Mouse (Mus musculus): ENCODE measurements around the gene Ddx27. TPM values are rescaled to one million over a fixed set of nuclear protein-coding genes. Genes with fewer than 3 reads are reported as not detected.

Gene Ddx27
- polyA plus RNA-seq, 1 experiment from 2014 or later = 48.0 TPM

DNA sequence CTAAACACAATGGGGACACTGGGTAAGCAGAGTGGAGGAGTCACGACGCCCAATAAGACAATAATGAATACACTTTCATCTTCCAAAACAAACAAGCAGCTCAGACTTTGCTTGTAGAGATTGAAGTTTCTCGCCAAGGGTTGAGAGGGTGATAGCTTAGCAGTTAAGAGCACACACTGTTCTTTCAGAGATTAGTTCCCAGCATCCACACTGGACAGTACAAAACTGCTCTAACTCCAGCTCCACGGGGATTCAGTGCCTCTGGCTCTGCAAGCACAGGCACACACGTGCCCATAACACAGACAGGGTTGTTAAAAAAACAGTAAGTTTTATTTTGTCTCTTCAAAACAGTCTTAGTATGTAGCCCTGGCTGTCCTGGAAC lies 41.9 kb downstream of the Ddx27 start:
- ATAC-seq (ENCODE audit: insufficient read depth, low FRiP score, low TSS enrichment) (no peak), DNase-seq (ENCODE audit: low spot score) (no peak)
- peaks cover 9% of the 10 kb centered on the region for H3K4me1 ChIP-seq (ENCODE audit: control insufficient read depth, insufficient read depth, low read length)
- no peaks in the 10 kb centered on the region for H3K9me3 ChIP-seq (ENCODE audit: control insufficient read depth, low read length)
- H3K4me3 ChIP-seq (ENCODE audit: low read depth, low read length) = no peak overlapping the region
- peaks cover 9% of the 10 kb centered on the region for H3K36me3 ChIP-seq (ENCODE audit: control insufficient read depth, insufficient read depth, low read length)
- no peaks in the 10 kb centered on the region for H3K27me3 ChIP-seq (ENCODE audit: control insufficient read depth, insufficient read depth, low read length)
- no peak overlapping the region for H3K9ac ChIP-seq (ENCODE audit: low read length)
- no peak overlapping the region for H3K4me2 ChIP-seq (ENCODE audit: low read depth)
- 87% methylated on average over 5 of the region's 5 CpGs for WGBS
- no peak overlapping the region for H3K27ac ChIP-seq (ENCODE audit: low read depth, low read length)

DNA sequence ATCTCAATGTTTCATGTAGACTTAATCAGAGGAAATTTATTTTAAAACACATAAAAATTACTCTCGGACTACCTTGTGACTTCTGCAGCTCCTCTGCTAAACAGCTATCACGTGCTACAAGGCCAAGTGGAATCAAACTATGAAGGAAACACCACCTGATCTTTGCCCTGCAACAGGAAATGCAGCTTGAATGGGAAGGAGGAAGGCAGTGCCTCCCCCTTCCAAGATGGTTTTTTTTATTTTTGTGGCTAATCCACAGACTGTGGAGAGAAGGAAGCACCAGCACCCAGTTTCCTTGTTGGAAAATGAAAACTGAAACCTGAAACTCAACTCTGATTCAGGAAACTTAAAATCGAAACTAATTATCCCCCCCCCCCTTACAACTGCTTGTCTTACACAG lies 43.2 kb downstream of the Ddx27 start:
- whole genome bisulfite sequencing = 72% methylated on average over 3 of the region's 3 CpGs
- ATAC-seq (ENCODE audit: insufficient read depth, low FRiP score, low TSS enrichment) (no peak), DNase-seq (ENCODE audit: low spot score) (no peak)
- peaks cover 9% of the 10 kb centered on the region for H3K4me1 ChIP-seq (ENCODE audit: control insufficient read depth, insufficient read depth, low read length)
- no peak overlapping the region for H3K4me2 ChIP-seq (ENCODE audit: low read depth)
- H3K9me3 ChIP-seq (ENCODE audit: control insufficient read depth, low read length) = no peaks in the 10 kb centered on the region
- H3K4me3 ChIP-seq (ENCODE audit: low read depth, low read length) = no peak overlapping the region
- H3K9ac ChIP-seq (ENCODE audit: low read length) = no peak overlapping the region
- no peak overlapping the region for H3K27ac ChIP-seq (ENCODE audit: low read depth, low read length)
- H3K27me3 ChIP-seq (ENCODE audit: control insufficient read depth, insufficient read depth, low read length) = no peaks in the 10 kb centered on the region
- peaks cover 9% of the 10 kb centered on the region for H3K36me3 ChIP-seq (ENCODE audit: control insufficient read depth, insufficient read depth, low read length)

GRCm38 (mm10) chr2:167058814-167059387 lies 43.9 kb downstream of the Ddx27 start:
- Histone ChIP-seq H3K36me3 (ENCODE audit: control insufficient read depth, insufficient read depth, low read length) (peaks cover 9% of the 10 kb centered on the region), H3K9ac (ENCODE audit: low read length) (no peak overlapping the region), H3K4me1 (ENCODE audit: control insufficient read depth, insufficient read depth, low read length) (peaks cover 9% of the 10 kb centered on the region), H3K9me3 (ENCODE audit: control insufficient read depth, low read length) (no peaks in the 10 kb centered on the region), H3K4me2 (ENCODE audit: low read depth) (no peak overlapping the region), H3K4me3 (ENCODE audit: low read depth, low read length) (no peak overlapping the region), H3K27ac (ENCODE audit: low read depth, low read length) (no peak overlapping the region), H3K27me3 (ENCODE audit: control insufficient read depth, insufficient read depth, low read length) (no peaks in the 10 kb centered on the region)
- ATAC-seq (ENCODE audit: insufficient read depth, low FRiP score, low TSS enrichment) (no peak), DNase-seq (ENCODE audit: low spot score) (no peak)
- 54% methylated on average over 3 of the region's 3 CpGs for WGBS

DNA sequence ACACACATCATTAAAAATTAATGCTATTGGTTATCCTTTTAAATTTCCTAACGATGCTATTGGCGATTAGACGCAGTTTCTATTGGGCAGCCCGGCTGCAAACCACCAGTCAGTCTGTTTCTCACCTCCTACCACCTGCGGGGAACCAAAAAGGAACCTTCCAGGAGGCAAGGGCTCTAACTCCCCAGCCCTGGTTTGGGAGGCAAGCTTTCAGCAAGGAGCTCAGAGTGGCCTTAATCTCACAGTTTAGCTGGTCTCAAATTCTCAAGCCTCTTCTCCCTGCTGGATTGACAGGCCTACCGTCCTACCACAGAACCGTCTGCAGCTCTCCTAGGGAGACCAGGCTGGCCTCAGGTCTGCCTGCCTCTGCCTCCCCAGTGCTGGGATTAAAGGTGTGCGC lies 44.5 kb downstream of the Ddx27 start:
- Histone ChIP-seq H3K4me3 (ENCODE audit: low read depth, low read length) (no peak overlapping the region), H3K9ac (ENCODE audit: low read length) (peak overlapping the region; percentile 15; the same call in 1 of the 2 replicates), H3K4me2 (ENCODE audit: low read depth) (no peak overlapping the region), H3K9me3 (ENCODE audit: control insufficient read depth, low read length) (no peaks in the 10 kb centered on the region), H3K27ac (ENCODE audit: low read depth, low read length) (no peak overlapping the region), H3K4me1 (ENCODE audit: control insufficient read depth, insufficient read depth, low read length) (peaks cover 9% of the 10 kb centered on the region), H3K27me3 (ENCODE audit: control insufficient read depth, insufficient read depth, low read length) (no peaks in the 10 kb centered on the region), H3K36me3 (ENCODE audit: control insufficient read depth, insufficient read depth, low read length) (peaks cover 9% of the 10 kb centered on the region)
- DNase-seq (ENCODE audit: low spot score) (no peak), ATAC-seq (ENCODE audit: insufficient read depth, low FRiP score, low TSS enrichment) (no peak)
- 45% methylated on average over 8 of the region's 8 CpGs for WGBS

GRCm38 (mm10) chr2:167059960-167060359 lies 45.0 kb downstream of the Ddx27 start:
- H3K4me1 ChIP-seq (ENCODE audit: control insufficient read depth, insufficient read depth, low read length) = peaks cover 14% of the 10 kb centered on the region
- no peak overlapping the region for H3K4me3 ChIP-seq (ENCODE audit: low read depth, low read length)
- H3K27me3 ChIP-seq (ENCODE audit: control insufficient read depth, insufficient read depth, low read length) = no peaks in the 10 kb centered on the region
- WGBS = 70% methylated on average over 12 of the region's 12 CpGs
- H3K9ac ChIP-seq (ENCODE audit: low read length) = peak overlapping the region; percentile 15; the same call in 1 of the 2 replicates
- no peak for DNase-seq (ENCODE audit: low spot score)
- no peak overlapping the region for H3K4me2 ChIP-seq (ENCODE audit: low read depth)
- no peaks in the 10 kb centered on the region for H3K9me3 ChIP-seq (ENCODE audit: control insufficient read depth, low read length)
- H3K27ac ChIP-seq (ENCODE audit: low read depth, low read length) = no peak overlapping the region
- ATAC-seq (ENCODE audit: insufficient read depth, low FRiP score, low TSS enrichment) = no peak
- peaks cover 9% of the 10 kb centered on the region for H3K36me3 ChIP-seq (ENCODE audit: control insufficient read depth, insufficient read depth, low read length)

DNA sequence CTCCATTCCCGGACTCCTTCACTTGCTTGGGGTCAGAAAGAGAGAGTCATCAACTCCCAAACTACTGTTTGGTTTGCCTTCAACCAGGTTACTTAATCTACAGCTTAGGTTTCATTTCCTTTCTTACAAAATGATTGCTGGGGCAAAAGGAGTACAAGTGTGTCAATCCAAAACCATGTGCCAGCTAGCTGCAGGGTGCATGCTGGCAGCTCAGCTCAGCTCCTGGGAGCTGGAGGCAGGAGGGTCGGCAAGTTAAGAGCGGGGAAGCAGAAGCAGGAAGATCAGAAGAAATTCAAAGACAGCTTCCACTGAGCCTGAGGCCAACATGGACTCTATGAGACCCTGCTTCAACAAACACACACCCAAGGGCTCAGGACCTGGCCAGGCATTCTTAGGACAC lies 45.4 kb downstream of the Ddx27 start:
- no peak for DNase-seq (ENCODE audit: low spot score)
- WGBS = 82% methylated on average over 3 of the region's 3 CpGs
- no peaks in the 10 kb centered on the region for H3K9me3 ChIP-seq (ENCODE audit: control insufficient read depth, low read length)
- H3K4me2 ChIP-seq (ENCODE audit: low read depth) = no peak overlapping the region
- peaks cover 15% of the 10 kb centered on the region for H3K4me1 ChIP-seq (ENCODE audit: control insufficient read depth, insufficient read depth, low read length)
- H3K27ac ChIP-seq (ENCODE audit: low read depth, low read length) = no peak overlapping the region
- H3K4me3 ChIP-seq (ENCODE audit: low read depth, low read length) = no peak overlapping the region
- peaks cover 9% of the 10 kb centered on the region for H3K36me3 ChIP-seq (ENCODE audit: control insufficient read depth, insufficient read depth, low read length)
- no peak overlapping the region; the same call in 1 of the 2 replicates for H3K9ac ChIP-seq (ENCODE audit: low read length)
- no peak for ATAC-seq (ENCODE audit: insufficient read depth, low FRiP score, low TSS enrichment)
- no peaks in the 10 kb centered on the region for H3K27me3 ChIP-seq (ENCODE audit: control insufficient read depth, insufficient read depth, low read length)

GRCm38 (mm10) chr2:167060761-167061160 lies 45.8 kb downstream of the Ddx27 start:
- no peak overlapping the region for H3K4me3 ChIP-seq (ENCODE audit: low read depth, low read length)
- no peak overlapping the region for H3K4me2 ChIP-seq (ENCODE audit: low read depth)
- peaks cover 17% of the 10 kb centered on the region for H3K4me1 ChIP-seq (ENCODE audit: control insufficient read depth, insufficient read depth, low read length)

DNA sequence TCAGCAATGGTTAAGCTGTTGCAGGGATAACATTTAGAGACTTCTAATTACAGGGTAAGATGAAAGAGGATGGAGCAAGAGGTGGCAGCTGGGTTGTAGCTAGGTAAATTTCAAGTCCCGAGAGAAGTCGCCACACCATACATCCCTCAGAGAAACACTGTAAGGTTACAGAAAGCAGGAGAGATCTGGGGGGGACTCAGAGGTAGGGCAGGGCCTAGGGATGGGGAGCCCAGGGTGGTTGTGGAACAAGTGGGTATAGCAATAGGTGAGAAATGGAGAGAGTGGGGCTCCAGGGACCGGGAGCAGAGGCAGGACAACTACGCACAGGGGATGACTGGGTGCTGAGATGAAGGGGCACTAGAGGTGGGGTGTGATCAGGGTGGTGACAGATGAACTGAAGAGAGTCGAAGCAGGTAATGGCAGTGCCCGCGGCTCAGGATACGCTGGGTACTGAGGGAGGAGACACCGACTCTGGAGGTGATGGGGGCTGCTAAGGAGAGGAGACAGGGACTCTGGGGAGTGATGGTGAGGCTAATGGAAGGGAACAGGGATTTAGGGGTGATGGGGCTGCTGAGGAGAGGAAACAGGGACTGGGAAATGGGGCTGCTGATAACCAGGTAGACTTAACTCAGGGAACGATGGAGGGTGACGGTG lies 46.5 kb downstream of the Ddx27 start:
- no peak for ATAC-seq (ENCODE audit: insufficient read depth, low FRiP score, low TSS enrichment)
- H3K4me2 ChIP-seq (ENCODE audit: low read depth) = peak overlapping the region; percentile 53
- DNase-seq (ENCODE audit: low spot score) = no peak
- H3K9ac ChIP-seq (ENCODE audit: low read length) = peak overlapping the region; percentile 96
- no peaks in the 10 kb centered on the region for H3K27me3 ChIP-seq (ENCODE audit: control insufficient read depth, insufficient read depth, low read length)
- no peak overlapping the region for H3K27ac ChIP-seq (ENCODE audit: low read depth, low read length)
- H3K4me3 ChIP-seq (ENCODE audit: low read depth, low read length) = peak overlapping the region; percentile 90
- H3K9me3 ChIP-seq (ENCODE audit: control insufficient read depth, low read length) = no peaks in the 10 kb centered on the region
- WGBS = 20% methylated on average over 11 of the region's 11 CpGs
- H3K4me1 ChIP-seq (ENCODE audit: control insufficient read depth, insufficient read depth, low read length) = peaks cover 18% of the 10 kb centered on the region
- peaks cover 10% of the 10 kb centered on the region for H3K36me3 ChIP-seq (ENCODE audit: control insufficient read depth, insufficient read depth, low read length)

More at GRCm38 (mm10) chr2:167060761-167061160, 45.8 kb downstream of the Ddx27 start:
- Histone ChIP-seq H3K9ac (ENCODE audit: low read length) (no peak overlapping the region), H3K27ac (ENCODE audit: low read depth, low read length) (no peak overlapping the region), H3K27me3 (ENCODE audit: control insufficient read depth, insufficient read depth, low read length) (no peaks in the 10 kb centered on the region), H3K9me3 (ENCODE audit: control insufficient read depth, low read length) (no peaks in the 10 kb centered on the region), H3K36me3 (ENCODE audit: control insufficient read depth, insufficient read depth, low read length) (peaks cover 12% of the 10 kb centered on the region)
- DNase-seq (ENCODE audit: low spot score) = no peak
- ATAC-seq (ENCODE audit: insufficient read depth, low FRiP score, low TSS enrichment) = no peak

DNA sequence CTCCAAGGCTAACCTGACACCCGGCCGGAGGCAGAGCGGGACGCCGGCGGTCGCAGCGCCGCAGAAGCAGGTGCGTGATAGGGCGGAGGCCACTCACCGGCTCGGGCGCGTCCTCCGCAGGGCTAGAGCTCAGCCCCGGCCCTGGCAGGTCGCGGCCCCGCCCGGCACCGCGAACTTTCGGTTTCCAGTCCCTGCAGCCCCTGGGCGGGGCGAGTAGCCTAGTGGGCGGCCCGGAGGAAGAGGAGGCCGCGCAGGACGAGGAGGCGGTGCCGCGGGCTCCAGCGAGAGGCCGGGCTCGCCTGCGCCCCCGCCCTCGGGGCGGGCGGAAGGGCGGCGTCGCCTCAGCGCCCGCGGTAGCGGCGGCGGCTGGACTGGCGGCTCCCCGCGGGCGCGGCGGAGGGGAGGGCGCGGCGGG lies 47.5 kb downstream of the Ddx27 start:
- peaks cover 8% of the 10 kb centered on the region; the same call in 1 of the 2 replicates for H3K36me3 ChIP-seq (ENCODE audit: control insufficient read depth, insufficient read depth, low read length)
- peak overlapping the region; percentile 90 for H3K4me3 ChIP-seq (ENCODE audit: low read depth, low read length)
- peaks cover 18% of the 10 kb centered on the region for H3K4me1 ChIP-seq (ENCODE audit: control insufficient read depth, insufficient read depth, low read length)
- DNase-seq (ENCODE audit: low spot score) (peak; percentile 90), ATAC-seq (ENCODE audit: insufficient read depth, low FRiP score, low TSS enrichment) (peak; percentile 78)
- H3K9ac ChIP-seq (ENCODE audit: low read length) = peak overlapping the region; percentile 96
- 0% methylated on average over 33 of the region's 60 CpGs for WGBS
- H3K4me2 ChIP-seq (ENCODE audit: low read depth) = peak overlapping the region; percentile 53
- H3K27ac ChIP-seq (ENCODE audit: low read depth, low read length) = peak overlapping the region; percentile 91
- H3K9me3 ChIP-seq (ENCODE audit: control insufficient read depth, low read length) = no peaks in the 10 kb centered on the region
- no peaks in the 10 kb centered on the region for H3K27me3 ChIP-seq (ENCODE audit: control insufficient read depth, insufficient read depth, low read length)

Data from neural tube, embryonic 11.5 days (tissue).